Mouse (Mus musculus): ENCODE data around the gene Enox1.

Gene Enox1

DNA sequence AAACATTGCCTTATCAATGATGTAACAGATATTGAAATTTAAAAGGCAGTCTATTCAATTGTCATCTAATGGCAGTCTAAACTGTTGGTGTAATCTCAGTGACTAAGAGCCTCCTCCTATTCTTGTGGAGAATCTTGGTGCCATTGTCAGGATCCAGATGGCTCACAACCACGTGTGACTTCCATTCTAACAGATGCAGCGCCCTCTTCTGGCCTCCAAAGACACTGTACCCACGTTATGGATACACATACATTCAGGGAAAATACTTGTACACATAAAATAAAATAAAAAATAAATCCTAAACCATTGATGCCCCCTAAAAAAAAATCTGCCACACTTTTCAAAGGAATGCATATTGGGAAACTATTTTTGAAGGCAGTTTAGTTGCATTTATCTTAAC lies 216.6 kb downstream of the Enox1 start:
- DNase-seq (ENCODE audit: low spot score), result no peak

DNA sequence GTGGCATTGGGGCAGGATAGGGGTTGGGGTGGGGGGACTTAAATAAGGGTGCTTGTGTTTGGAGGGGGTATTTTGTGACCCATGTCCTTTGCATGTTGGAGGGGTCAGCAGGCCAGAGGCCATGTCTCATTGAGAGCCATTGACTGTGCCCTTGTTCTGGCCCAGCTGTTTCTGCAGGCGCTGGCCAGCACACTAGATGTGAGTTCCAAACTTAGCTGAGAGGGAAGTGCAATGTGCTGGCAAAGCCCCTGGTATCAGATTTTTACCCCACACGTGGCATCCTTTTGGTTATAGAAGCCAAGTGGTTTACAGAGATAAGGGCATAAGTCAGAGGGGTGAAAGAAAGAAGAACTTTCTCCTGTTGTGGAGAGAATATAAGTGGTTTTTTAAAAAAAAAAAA lies 218.5 kb downstream of the Enox1 start:
- DNase-seq (ENCODE audit: low spot score), result no peak

DNA sequence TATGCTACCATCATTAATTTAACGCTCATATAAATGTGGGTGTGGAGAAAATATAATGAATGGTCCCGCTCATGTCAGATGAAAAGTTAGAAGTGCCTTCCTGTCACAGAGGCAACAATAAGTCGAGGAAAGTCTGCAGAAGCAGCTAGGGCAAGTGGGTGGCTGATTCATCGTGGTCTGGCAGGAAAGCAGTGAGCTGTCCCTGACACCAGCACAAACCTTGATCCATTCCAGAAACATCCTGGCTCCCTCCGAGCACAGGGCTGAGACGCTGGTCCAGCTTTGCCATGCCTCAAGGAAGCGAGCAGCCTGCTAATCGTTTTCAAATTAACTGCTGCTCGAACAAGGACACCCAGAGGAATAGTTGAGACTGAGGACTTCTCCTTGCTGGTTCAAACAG lies 219.1 kb downstream of the Enox1 start:
- no peak for DNase-seq (ENCODE audit: low spot score)

DNA sequence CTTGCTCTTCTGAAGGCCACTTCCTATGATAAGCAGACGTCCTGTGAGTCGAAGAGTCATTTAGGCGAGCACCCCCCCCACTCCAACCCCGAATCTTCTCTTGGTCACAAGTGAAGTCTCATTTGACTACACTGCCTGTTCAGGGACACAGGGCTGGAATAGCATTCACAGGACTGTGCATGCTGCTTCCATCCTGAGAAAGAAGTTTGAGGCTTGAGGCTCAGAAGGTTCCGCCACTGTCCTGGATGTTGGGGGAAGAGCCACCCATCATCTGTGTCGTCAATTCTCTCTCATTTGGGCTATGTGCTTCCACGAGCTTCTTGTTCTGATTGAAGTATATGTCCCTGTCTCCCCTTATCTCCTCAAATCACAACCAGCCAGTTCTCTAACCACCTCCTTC lies 220.2 kb downstream of the Enox1 start:
- DNase-seq (ENCODE audit: low spot score), result no peak

DNA sequence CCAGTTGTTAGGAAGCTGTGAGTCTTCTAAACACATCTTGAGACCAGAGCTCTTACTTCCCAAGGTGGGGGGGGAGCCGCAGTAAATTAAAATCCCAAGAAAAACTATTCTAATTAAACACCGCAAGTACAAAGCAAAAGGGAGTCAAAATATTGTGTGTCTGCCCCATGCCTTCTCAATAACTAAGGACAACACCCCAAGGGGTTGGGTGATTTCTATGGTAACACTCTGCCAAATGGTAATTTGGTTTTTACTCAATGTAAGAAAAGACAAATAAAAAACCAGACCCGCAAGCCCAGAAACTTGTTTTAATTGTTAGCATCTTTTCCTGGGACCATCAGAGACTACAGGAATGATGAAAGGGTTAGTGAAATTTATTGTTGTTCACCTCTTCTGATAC lies 220.9 kb downstream of the Enox1 start:
- DNase-seq (ENCODE audit: low spot score), result no peak

DNA sequence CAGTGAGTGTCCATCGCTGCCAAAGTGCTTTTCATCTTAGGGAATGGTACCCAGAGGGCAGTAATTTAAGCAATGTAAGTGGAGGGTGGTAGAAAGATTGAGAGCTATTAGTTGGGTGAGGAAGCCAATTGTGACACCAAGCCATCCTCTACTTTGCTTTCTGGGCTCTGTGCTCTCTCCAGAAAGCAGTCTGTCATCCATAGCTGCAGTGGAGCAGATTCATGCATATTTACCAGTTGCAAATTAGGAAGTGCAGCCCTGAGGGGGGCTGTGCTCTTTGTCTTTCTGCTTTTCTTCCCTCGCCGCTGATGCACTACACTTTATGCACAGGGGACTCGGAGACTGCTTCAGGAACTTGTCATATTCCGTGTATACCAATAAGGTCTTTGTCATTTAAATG lies 221.3 kb downstream of the Enox1 start:
- no peak for DNase-seq (ENCODE audit: low spot score)

DNA sequence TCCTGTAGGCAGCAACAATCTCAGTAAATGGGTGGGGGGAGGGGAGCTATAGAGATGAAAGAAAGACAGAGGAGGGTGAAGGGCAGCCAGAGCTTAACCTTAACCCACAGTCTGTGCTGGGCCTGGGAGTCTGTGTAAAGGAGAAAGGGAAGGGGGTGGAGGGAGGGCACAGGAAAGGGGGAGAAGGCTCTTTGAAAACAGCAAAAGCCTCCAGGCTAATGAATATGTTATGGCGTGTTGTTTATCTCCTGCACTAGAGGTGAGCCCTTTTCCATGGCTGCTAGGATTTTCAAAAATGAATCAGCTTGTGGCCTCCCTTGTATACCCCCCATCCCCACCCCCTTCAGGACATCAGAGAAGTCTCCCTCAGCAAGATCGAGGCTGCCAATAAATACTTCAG lies 225.0 kb downstream of the Enox1 start:
- no peak for DNase-seq (ENCODE audit: low spot score)

DNA sequence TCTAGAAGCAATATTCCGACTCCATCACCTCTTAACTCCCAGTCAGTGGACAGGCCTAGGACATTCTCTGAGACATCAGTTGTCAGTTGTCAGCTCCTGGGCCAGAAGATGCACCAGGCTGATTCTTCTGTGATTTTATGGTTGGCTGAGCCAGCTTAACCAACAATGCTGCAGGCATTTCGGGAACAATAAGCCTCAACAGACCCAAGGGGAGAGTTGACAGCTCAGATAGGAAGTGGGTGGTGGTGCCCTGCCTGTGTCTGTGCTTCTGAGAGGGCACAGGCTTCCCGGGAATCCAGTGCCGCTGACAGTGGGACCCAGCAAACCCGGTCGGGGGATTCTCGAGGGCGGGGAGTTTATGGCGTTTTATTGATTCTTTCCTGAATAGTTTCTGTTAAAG lies 229.1 kb downstream of the Enox1 start:
- no peak for DNase-seq (ENCODE audit: low spot score)

DNA sequence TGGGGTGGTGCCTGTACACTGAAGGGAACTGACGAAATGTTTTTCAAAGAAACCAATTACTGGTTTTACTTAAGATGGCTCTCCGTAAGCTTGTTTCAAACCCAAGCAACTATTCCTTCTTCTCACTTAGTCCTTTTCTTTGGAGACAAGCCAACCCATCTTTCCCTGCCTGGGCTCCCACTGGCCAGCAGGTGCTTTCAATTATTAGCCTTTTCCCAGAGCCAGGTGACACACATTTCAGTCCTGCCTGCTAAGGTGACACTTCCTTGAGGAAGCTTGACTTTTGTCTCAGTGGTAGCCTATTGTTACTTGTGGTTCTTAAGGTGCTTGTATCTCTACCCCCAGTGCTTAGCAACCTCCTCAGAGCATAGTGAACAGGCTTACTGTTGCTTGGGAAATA lies 231.3 kb downstream of the Enox1 start:
- no peak for DNase-seq (ENCODE audit: low spot score)

DNA sequence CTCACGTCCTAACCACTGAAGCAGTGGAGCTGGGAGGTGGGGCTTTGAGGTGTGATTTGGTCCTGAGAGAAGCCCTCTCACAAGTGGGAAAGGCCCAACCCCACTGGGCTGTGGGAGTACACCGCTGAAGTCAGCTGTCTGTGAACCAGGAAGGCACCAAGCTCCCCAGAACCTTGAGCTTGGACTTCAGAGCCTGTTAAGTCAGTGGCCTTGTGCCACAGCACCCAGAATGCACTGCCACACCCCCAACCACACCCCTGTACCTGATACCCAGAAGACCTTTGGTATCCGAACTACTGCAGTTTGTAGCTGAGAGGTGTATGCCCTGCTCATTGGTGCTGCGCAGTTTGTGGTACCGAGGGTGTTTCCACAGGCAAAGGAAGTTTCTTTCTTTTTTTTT lies 232.7 kb downstream of the Enox1 start:
- DNase-seq (ENCODE audit: low spot score), result no peak

DNA sequence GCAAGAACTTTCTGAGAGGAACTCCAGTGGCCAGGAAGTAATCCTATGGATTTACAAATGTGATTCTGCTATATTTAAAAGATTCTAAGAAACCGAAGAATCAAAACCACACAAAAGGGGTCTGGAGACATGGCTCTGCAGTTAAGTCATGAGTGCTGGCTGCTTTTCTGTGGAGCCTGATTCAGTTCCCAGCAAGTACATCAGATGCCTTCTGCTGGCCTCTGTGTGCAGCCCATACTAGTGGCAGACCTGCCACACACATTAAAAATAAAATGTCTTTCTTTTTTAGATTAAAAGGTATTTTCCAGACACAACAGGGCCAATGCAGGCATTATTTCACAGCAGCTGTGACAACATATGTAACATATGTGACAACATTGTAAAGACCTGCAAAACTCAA lies 235.9 kb downstream of the Enox1 start:
- no peak for DNase-seq (ENCODE audit: low spot score)

DNA sequence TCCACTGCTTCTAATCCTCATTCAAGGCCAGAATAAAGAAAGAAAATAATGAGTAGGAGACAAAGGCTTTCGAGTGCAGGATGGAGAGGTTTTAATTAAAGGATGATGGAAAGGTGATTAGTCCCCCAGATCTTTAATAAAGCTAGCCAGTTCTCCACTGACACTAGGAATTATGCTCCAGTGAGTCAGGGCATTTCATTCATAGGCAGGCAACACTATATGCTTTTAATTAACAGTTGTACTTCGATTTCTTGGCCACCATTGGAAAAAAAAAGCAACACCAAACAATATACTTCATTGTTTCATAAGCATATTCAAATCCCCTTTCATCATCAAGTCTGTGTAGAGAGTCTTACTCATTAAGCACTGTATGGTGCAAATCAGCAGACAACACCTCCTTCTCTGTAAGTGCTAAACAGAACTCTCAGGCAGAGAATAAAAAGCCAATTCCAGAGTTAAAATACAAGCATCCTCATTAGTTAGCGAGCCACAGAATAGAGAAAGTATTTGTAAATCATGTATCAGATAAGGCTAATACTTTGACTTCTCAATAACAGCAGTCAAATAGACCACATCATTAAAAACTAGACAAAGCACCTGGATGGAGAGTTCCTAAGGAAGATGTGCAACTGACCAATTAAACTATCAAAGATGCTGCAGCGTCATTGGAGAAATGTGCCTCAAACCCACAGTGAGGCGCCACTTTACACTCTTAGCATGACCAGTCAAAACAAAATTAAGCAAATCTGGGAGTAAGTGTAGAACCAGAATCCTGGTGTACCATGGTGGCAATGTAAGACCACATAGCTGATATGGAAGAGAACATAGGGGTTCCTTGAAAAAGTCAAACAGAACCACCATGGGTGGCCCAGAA lies 249.9 kb downstream of the Enox1 start:
- no peak for DNase-seq (ENCODE audit: low spot score)

DNA sequence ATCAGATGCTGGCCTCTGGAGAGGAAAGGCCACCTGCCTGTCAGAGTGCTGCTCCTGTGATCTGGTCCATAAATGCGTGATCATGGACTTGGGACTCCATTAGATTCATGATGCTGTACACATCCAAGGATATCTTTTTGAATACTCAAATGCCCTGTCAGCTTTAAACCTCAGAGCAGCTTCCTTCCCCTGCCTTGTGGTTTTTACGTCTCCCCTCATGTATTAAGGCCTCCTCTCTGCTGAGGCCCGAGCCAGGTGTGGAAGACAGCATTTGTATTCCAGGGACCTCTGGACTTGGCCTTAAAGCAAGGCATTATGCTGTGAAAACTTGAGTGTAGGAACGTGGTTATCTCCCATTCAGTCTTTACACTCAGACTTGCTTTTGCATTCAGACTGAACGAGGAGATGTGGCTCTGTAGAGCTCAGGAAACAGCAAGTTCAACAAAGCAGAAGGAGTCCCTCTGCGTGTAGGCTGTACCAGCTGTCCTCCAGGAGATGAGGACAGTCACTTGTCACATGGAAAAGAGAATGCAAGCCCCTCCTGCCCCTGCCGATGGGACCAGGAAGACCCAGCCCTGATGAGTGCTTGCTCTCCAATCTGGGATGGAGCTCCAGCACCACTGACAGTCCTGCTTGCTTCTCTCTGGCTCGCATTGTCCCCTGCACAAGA lies 252.8 kb downstream of the Enox1 start:
- DNase-seq (ENCODE audit: low spot score), result no peak

DNA sequence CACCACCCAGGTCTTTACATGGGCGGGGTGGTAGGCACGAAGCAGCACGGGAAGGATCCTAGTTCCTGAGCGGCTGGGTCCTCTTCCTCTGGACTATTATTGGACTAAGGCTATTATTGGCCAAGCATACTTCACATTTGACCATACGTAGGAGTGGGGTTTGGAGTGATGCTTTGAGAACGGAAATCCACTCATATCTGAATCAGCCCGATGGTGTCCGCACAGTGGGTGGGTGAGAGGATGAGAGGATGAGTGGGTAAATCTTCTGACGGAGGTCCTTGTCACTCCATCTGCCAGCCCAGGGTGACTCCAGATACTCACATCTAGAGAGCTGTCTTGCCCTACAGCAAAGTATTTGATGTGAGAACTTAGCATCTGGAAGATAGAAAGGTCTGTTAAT lies 253.8 kb downstream of the Enox1 start:
- DNase-seq (ENCODE audit: low spot score), result no peak

DNA sequence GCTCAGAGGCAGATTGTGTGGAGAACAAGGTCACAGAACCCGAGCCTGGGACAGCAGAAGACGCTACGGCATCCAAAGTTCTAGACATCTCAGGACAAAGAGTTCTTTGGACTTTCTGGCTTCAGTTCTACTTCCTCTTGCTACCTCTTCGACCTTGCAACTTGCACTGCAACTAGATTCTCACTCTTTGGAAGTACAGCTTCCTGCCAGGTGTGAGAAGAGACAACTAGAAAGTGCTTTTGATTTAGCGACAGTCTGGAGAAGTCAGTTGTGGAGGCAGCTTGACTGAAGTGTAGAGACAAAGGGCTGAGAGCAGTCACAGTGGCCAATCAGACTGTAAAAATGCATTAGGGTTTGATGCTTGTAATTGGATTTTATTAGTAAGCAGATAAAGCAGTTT lies 256.5 kb downstream of the Enox1 start:
- DNase-seq (ENCODE audit: low spot score), result no peak

DNA sequence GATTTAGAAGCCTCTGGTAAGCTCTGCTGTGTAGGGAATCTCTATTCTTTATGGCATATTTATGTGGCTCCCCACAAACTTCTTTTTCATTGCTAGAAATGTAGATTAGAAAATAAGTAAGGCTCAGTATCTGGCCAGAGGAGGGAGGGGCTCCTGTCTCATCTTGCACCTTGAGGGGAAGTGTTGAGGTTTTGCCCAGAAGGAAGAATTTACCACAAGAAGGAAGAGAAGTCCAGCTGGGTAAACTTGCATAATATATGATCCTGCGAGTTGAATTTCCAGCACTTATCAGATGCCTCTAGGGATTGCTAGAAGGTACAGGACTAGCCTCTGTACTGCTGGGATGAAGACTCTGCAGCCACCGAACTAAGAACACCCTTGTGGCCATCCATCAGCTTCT lies 259.8 kb downstream of the Enox1 start:
- DNase-seq (ENCODE audit: low spot score), result no peak

DNA sequence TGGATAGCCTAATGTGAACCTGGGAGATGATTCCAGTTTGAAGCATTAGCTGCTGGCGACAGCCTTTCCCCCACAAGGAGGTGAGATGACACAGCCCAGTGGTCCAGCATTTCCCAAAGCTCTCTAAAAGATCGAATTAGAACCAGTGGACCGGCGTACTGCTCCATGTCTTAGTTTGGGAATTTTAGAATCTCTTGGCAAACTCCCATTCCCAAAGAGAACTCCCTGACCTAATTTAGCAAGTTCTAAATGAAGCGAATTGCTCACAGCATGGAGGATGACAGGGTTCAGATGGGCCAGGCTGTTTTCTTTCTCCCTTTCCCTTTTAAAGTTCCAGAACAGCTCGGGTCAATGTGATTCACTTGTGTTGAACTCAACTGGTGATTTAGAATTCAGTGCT lies 264.5 kb downstream of the Enox1 start:
- no peak for DNase-seq (ENCODE audit: low spot score)

DNA sequence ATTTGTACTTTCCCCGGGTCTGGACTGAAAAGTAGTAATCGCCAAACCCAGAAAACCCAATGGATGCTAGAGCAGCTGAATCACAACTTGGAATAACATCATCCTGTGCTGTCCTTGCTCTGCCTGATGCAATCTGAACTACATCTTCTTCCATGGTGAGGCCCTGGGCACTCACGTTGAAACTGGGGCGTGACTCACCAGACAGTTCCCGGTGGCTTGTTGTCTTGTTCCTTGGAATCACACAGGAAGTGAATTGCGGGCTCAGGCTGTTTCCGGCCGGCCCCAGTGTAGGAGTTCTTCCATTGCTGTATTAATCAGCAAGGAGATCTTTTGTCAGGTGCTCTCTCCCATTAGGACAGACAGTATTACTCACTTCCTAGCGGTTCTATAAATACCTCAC lies 266.6 kb downstream of the Enox1 start:
- no peak for DNase-seq (ENCODE audit: low spot score)

DNA sequence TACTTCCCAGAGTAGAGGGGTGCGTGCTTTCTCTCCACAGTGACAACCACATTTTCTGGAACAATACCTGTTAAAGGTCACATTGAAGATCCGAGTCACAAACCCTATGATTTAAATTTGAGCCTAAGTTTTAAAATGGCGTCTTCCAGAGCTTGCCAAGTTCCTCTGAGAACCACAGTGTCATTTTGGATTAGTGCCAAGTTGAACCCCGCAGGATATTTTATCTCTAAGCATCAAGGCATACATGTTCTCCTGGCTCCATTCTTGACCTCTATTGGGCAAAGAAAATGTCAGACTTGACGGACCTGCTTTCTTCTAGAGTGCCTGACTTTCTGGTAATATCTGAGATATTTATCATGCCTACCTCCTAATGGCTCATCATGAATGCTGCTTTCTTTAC lies 282.9 kb downstream of the Enox1 start:
- DNase-seq (ENCODE audit: low spot score), result no peak

DNA sequence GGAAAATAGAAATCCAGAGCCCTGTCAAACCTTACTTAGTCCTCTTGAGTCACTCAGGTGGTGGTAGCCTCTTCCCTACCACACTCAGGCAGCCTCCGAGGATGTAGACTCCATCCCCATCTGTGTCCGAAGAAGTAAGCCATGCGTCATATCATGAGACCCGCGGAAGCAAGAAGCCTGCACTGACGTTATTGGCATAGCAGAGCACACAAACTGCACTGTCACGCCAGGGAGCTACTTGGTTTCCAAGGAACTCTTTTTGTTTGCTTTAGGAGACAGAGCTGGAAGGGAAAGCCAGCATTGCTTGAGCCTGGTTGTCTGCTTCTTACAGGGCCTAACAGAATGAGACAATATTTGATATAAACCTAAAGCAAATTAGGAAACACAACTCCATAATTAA lies 284.2 kb downstream of the Enox1 start:
- no peak for DNase-seq (ENCODE audit: low spot score)

DNA sequence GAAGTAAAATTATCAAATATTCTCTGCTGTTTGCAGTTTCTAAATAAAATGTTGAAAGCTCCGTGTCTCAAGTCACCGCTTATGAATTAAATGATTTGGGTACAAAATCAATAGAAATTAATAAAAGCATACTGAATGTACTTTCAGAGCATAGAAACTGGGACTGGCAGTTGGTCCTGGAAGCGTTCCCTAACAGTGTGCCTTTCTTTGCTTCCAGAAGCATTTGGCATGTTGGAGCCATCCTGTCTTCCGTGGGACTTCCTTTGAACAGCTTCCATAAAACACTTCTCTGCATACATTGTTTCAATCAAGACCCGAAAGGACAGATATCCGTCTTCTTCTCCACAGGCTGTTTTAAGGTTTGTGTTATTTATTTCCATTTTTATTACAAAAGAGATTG lies 285.0 kb downstream of the Enox1 start:
- no peak for DNase-seq (ENCODE audit: low spot score)

DNA sequence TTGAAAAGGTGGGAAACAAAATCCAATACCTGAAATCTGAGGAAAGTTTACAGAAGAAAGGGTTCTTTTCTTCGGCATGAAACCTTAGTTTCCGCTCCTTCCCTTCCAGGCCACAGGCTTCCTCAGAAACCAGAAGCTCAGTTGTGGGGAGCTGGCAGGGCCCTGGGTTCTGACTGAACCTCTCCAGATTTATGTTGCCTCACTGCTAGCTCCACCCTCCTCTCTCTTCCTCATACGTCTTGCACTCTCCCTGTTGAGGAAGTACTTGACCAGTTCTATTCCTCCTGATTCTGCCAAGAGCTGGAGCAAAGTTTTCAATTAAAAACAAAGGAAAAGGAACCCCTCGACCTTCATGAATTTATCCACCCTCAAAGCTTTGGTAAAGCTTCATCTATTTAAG lies 291.4 kb downstream of the Enox1 start:
- no peak for DNase-seq (ENCODE audit: low spot score)

DNA sequence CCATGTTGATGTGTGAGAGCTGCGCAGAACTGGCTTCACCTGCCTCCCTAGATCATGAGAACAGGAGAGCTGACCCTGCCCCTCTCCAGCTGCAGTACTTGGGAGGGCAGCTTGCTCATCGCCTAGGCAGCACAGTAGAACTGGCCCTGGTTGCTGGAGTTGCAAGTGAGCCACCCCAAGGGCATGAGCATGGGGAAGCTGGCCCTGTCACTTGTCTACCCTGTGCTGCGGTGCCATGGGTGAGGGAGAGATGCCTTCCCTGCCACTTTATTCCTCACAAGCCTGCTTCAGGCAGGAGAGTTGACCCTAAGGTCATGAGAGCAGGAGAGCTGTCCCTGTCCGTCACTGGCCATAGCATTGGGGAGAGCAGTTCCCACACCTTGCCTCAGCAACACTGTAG lies 295.4 kb downstream of the Enox1 start:
- no peak for DNase-seq (ENCODE audit: low spot score)

DNA sequence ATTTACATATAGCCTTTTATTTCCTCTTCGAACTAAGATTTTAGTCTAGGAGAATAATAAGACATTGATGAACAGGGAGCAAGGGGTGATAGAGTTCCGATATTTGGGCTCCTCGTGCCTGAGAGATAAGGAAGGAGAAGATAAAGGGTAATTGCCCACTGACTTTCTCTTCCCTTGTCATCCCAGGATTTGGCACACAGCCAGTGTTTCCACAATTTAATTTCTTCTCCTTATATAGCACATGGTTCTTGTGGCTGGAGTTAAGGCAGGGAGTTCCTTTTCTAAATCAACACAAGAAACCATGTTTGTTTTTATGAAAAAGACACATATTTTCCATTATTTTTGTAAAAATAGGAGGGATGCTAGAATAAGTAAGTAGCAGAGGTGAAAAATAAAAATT lies 299.5 kb downstream of the Enox1 start:
- DNase-seq (ENCODE audit: low spot score), result no peak

All from ovary, postnatal 10 days (tissue).